Mouse (Mus musculus) embryonic facial prominence, embryonic 13.5 days (tissue): ENCODE measurements around the gene Ttc7. TPM values are rescaled to one million over a fixed set of nuclear protein-coding genes. Genes with fewer than 3 reads are reported as not detected.

Source experiments
- ATAC-seq: fragments of 200-750 bp; cut with Nextera tagmentation; 2 replicates; pipeline ENCODE4 v1.8.0; 2017; ENCODE audit warnings: low read depth; ENCODE audit not compliant: insufficient number of reproducible peaks, insufficient read depth, low FRiP score, low TSS enrichment
- H3K27ac ChIP-seq: fragments of 300-500 bp; sonication (generic); 2 replicates; pipeline ENCODE4 v1.5.1; 2015; ENCODE audit warnings: moderate library complexity, mild to moderate bottlenecking, inconsistent platforms
- H3K27me3 ChIP-seq: fragments of 300-500 bp; sonication (generic); 2 replicates; pipeline ENCODE4 v1.6.1; 2015; ENCODE audit warnings: mild to moderate bottlenecking, inconsistent platforms
- H3K36me3 ChIP-seq: fragments of 300-500 bp; sonication (generic); 2 replicates; pipeline ENCODE4 v1.6.1; 2015; ENCODE audit warnings: mild to moderate bottlenecking, inconsistent platforms
- H3K4me1 ChIP-seq: fragments of 300-500 bp; sonication (generic); 2 replicates; pipeline ENCODE4 v1.6.1; 2015; ENCODE audit warnings: inconsistent platforms
- H3K4me2 ChIP-seq: fragments of 300-500 bp; sonication (generic); 2 replicates; pipeline ENCODE4 v1.6.1; 2015; ENCODE audit warnings: moderate library complexity, mild to moderate bottlenecking, inconsistent platforms
- H3K4me3 ChIP-seq: fragments of 300-500 bp; sonication (generic); 2 replicates; pipeline ENCODE4 v1.5.1; 2015; ENCODE audit warnings: mild to moderate bottlenecking, inconsistent platforms
- H3K9ac ChIP-seq: fragments of 300-500 bp; sonication (generic); 2 replicates; pipeline ENCODE4 v1.6.1; 2015; ENCODE audit warnings: mild to moderate bottlenecking, inconsistent platforms
- H3K9me3 ChIP-seq: fragments of 300-500 bp; sonication (generic); 2 replicates; pipeline ENCODE4 v1.6.1; 2016; ENCODE audit warnings: inconsistent platforms
- WGBS: fragments of 180-500 bp; shearing (Covaris S2); methylation state at CpG from one replicate; pipeline ENCODE4 v1.1.7; 2015; ENCODE audit warnings: mixed read lengths; 5-methylcytosine and 5-hydroxymethylcytosine counted together
- polyA plus RNA-seq: library from polyadenylated mRNA; unstranded; fragments of >200 nt; fragmentation: Nextera tagmentation; extraction: Ambion mirVana; gene quantifications from 2 replicates; pipeline ENCODE4 v1.2.1, GENCODE M21; 2015

Ttc7 gene
- polyA plus RNA-seq, 1 experiment from 2014 or later: 7.2 TPM

DNA sequence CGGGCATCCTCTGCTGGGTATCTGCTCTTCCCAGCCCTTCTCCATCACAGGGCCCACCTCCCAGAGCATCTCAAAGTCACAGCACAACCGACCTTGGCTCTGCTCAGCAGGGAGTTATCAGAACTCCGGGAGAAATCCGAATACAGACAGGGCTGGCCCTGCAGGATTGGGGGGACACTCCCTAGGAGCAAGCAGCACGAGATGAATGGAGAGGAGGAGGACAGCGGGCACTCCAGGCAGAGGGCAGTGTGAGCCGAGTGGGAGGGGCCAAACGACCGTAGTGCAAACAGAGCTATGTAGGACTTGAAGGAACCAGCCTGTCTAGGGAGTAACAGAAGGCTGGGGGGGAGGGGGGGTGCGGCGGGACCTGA is 48.2 kb downstream of the Ttc7 start:
- H3K9ac ChIP-seq: peak overlapping the region; percentile 49; the same call in 1 of the 2 replicates

DNA sequence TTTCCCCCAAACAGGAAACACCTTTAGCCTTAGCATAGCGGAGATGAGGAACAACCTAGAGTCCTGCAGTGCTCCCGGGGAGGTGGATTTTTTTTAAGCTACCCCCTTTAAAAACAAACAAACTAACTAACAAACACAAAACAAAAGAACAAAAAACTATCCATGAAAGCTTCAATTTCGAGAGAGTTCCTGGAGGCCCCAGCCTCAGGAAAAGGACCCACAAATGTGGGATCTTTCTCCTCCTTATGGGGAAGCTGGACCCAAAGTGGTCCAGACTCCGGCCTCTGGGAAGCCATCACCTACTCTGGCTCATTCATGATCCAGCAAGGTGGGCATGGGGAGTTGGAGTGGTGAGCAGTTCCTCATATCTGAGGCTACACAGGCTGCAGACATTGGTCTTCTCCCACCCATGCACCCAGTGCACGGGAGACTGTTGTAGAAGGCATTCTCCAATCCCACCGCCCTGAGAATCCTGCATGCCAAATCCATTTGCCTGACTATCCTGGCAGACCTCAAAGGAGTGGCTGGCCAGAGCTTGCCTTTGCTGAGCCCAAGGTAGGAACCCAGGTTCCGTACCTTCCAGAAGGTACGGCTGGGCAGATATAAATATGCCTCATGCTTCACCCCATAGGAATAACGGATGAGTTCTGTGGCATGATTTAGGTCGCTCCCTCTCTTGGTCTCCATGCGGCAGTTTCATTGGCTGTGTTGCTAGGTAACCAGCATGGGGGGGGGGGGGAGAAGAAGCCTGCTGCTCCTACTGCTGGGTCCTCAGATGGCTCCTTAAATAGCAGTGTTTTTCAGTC is 48.9 kb downstream of the Ttc7 start:
- Histone ChIP-seq H3K27ac (0 out of 2 replicates have a peak overlapping the region, but pooled peaks have one; percentile 11), H3K27me3 (peaks cover 12% of the 10 kb centered on the region), H3K9me3 (no peaks in the 10 kb centered on the region), H3K4me2 (peak overlapping the region; percentile 45), H3K9ac (0 out of 2 replicates have a peak overlapping the region, but pooled peaks have one; percentile 49), H3K4me3 (no peak overlapping the region), H3K36me3 (0 out of 2 replicates have a peak, but pooled peaks cover 3% of the 10 kb centered on the region), H3K4me1 (peaks cover 64% of the 10 kb centered on the region)
- WGBS: 42% methylated on average over 11 of the region's 11 CpGs
- no peak for ATAC-seq

More for the DNA sequence above, 48.2 kb downstream of the Ttc7 start:
- Histone ChIP-seq H3K4me1 (peaks cover 64% of the 10 kb centered on the region), H3K27me3 (peaks cover 12% of the 10 kb centered on the region), H3K4me2 (peak overlapping the region; percentile 45), H3K27ac (peak overlapping the region; percentile 77), H3K4me3 (no peak overlapping the region), H3K9me3 (no peaks in the 10 kb centered on the region), H3K36me3 (0 out of 2 replicates have a peak, but pooled peaks cover 3% of the 10 kb centered on the region)
- WGBS: 3% methylated on average over 11 of the region's 11 CpGs
- ATAC-seq: no peak; the same call in 1 of the 2 replicates

DNA sequence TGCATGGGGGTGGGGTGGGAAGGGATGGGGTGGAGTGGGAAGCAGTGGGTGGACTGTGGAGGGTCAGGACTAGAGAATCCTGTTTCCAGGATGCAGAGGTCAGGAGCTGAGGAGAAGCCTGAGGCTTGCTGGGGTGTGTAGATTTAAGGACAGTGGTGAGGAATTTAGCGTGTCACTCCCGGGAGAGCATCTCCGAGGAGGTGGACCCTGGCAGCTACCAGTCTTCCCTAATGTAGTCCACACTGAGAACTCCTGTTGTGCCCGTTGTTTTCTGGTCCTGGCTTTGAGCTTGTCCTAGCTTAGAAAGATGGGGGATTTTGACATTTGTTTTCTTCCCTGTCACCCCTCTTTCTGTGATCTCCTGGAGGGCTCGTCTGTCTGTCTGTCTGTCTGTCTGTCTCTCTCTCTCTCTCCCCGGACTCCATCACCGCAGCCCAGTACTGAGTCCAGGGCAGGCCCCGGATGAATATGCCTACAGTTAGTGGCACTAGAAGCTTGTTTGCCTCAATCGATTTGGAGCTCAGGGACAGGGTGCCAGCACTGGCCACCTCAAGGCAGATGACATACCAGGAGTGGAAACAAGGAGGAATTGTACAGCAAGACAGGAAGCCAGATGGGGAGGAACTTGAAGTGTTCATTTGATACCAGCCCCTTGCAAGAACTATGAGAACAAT is 49.6 kb downstream of the Ttc7 start:
- no peak for ATAC-seq
- peaks cover 18% of the 10 kb centered on the region for H3K27me3 ChIP-seq
- H3K9me3 ChIP-seq: no peaks in the 10 kb centered on the region
- H3K9ac ChIP-seq: no peak overlapping the region
- H3K27ac ChIP-seq: no peak overlapping the region
- H3K36me3 ChIP-seq: 0 out of 2 replicates have a peak, but pooled peaks cover 3% of the 10 kb centered on the region
- H3K4me3 ChIP-seq: no peak overlapping the region
- peaks cover 60% of the 10 kb centered on the region for H3K4me1 ChIP-seq
- 56% methylated on average over 9 of the region's 9 CpGs for WGBS
- no peak overlapping the region for H3K4me2 ChIP-seq

DNA sequence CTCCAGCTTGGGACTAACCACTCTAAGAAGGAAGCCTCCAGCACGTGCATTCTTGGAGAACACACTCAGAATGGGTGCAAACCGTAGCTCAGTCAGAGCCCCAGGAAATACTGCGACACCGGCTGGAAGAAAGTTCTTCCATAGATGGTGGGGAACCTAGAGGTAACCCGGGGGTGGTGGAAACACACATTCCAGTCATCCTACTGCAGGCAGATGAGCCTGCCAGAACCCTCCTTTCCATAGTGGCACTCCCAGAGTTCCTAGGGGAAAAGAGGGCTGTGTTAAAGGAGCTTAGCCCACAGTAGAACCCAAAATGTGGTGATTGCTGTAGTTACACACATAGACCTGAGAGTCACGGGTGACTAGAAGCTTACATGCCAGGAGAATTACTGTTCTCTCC is 50.2 kb downstream of the Ttc7 start:
- H3K4me1 ChIP-seq: peaks cover 55% of the 10 kb centered on the region
- peaks cover 24% of the 10 kb centered on the region for H3K27me3 ChIP-seq
- no peaks in the 10 kb centered on the region for H3K9me3 ChIP-seq
- no peak overlapping the region for H3K4me2 ChIP-seq
- H3K36me3 ChIP-seq: 0 out of 2 replicates have a peak, but pooled peaks cover 3% of the 10 kb centered on the region
- WGBS: 81% methylated on average over 6 of the region's 6 CpGs
- no peak overlapping the region for H3K9ac ChIP-seq
- no peak for ATAC-seq
- H3K27ac ChIP-seq: no peak overlapping the region
- H3K4me3 ChIP-seq: no peak overlapping the region

DNA sequence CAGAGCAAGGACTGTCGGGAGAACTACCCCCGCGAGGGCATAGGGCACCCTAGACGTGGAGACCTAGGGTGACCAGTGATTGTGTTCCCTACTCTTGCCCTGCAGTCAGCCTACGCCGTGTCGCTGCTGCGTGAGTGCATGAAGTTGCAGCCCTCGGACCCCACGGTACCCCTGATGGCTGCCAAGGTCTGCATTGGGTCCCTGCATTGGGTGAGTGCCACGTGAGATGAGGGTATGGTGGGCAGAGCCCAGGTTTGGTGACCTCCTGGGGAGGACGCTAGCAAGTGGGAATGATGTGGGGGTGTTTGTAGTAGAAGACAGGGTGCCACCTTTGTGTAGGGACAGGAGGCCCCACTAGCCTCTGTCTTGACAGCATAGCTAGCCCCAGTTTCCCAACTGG is 51.5 kb downstream of the Ttc7 start:
- Histone ChIP-seq H3K9ac (no peak overlapping the region), H3K27me3 (peaks cover 24% of the 10 kb centered on the region), H3K27ac (no peak overlapping the region), H3K4me1 (peaks cover 49% of the 10 kb centered on the region), H3K4me2 (no peak overlapping the region), H3K36me3 (peaks cover 6% of the 10 kb centered on the region; the same call in 1 of the 2 replicates), H3K9me3 (no peaks in the 10 kb centered on the region), H3K4me3 (no peak overlapping the region)
- WGBS: 95% methylated on average over 12 of the region's 12 CpGs
- no peak for ATAC-seq

DNA sequence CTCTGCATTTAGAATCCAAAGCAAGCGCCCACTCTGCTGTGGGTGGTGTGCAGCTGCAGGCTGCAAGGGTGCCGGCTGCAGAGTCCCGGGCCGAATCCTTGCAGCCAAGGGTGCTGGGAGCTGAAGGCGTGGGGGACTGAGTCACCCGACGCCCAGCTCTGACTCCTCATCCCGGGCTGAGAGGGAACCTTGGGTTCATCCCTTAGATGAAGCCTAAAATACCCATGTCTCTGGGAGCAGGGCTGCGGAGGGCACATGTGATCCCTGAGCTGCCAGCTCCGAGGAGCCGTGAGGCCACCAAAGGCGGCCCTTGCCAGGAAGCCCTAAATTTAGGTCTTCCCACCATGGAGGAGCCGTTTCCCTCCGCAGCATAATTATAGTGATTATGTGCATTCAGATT is 52.5 kb downstream of the Ttc7 start:
- Histone ChIP-seq H3K27me3 (peaks cover 17% of the 10 kb centered on the region; the same call in 1 of the 2 replicates), H3K36me3 (peaks cover 4% of the 10 kb centered on the region; the same call in 1 of the 2 replicates), H3K27ac (no peak overlapping the region), H3K4me3 (no peak overlapping the region), H3K4me1 (peaks cover 44% of the 10 kb centered on the region), H3K9me3 (no peaks in the 10 kb centered on the region), H3K4me2 (no peak overlapping the region), H3K9ac (no peak overlapping the region)
- WGBS: 63% methylated on average over 14 of the region's 14 CpGs
- no peak for ATAC-seq

DNA sequence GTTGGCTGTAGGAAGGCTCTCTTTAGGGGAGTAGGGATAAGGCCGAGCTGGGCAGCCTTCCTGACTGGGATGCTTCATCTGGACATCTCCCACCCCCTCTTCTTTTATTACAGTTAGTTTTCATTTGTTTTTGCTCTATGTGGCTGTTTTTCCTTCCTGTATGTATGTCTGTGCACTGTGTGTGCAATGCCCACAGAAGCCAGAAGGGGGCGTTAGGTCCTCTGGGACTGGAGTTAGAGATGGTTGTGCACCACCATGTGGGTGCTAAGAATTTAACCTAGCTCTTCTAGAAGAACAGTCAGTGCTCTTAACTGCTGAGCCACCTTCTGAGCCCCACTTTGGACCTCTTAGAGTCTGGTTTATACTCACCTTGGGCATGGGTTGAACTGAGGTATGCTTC is 53.0 kb downstream of the Ttc7 start:
- no peak for ATAC-seq
- Histone ChIP-seq H3K4me3 (no peak overlapping the region), H3K27me3 (peaks cover 16% of the 10 kb centered on the region; the same call in 1 of the 2 replicates), H3K4me2 (no peak overlapping the region), H3K9ac (no peak overlapping the region), H3K4me1 (peaks cover 38% of the 10 kb centered on the region), H3K27ac (no peak overlapping the region), H3K9me3 (no peaks in the 10 kb centered on the region), H3K36me3 (peaks cover 4% of the 10 kb centered on the region; the same call in 1 of the 2 replicates)
- WGBS: 58% methylated on average over 2 of the region's 2 CpGs

DNA sequence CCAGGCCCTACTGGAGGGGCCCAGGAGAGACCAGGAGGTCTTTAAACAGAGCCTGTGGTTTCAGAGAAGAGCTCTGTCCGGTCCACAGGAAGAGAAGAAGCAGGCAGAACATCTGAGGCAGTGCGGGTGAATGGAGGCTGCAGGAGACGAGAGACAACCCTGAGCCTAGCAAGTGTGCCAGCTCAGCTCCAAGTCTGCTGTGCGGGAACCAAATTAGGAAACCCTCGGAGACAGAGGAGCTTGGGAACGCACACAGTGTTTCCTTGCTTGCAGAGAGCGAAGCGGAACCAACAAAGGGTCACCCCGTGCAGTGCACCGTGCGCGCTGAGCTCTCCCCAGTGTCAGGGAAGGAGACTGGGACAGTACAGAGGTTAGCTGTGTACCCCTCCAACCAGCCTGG is 54.2 kb downstream of the Ttc7 start:
- Histone ChIP-seq H3K36me3 (peaks cover 4% of the 10 kb centered on the region; the same call in 1 of the 2 replicates), H3K9ac (no peak overlapping the region), H3K27me3 (peaks cover 11% of the 10 kb centered on the region; the same call in 1 of the 2 replicates), H3K4me2 (no peak overlapping the region), H3K27ac (0 out of 2 replicates have a peak overlapping the region, but pooled peaks have one; percentile 44), H3K4me3 (no peak overlapping the region), H3K9me3 (no peaks in the 10 kb centered on the region), H3K4me1 (peaks cover 26% of the 10 kb centered on the region)
- no peak for ATAC-seq
- 80% methylated on average over 12 of the region's 12 CpGs for WGBS

DNA sequence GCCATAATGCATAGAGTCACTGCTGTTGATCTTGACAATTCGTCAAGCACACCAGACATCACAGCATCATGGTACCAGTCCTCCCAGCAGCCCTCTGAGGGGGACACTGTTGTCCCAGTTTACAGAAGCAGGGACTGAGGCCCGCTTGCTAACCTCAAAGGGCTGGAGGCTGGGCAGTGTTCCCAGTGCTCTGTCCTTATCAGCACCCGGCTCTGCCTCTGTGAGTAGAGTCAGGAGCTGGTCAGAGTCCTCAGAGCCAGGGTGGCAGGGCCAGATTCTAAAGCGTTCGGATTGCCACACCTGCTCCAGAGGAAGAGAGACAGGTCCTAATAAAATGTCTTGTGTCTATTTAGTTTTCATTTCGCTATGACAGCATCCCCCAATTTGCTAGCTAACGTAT is 55.0 kb downstream of the Ttc7 start:
- WGBS: 87% methylated on average over 7 of the region's 7 CpGs
- ATAC-seq: no peak
- no peak overlapping the region for H3K4me3 ChIP-seq

DNA sequence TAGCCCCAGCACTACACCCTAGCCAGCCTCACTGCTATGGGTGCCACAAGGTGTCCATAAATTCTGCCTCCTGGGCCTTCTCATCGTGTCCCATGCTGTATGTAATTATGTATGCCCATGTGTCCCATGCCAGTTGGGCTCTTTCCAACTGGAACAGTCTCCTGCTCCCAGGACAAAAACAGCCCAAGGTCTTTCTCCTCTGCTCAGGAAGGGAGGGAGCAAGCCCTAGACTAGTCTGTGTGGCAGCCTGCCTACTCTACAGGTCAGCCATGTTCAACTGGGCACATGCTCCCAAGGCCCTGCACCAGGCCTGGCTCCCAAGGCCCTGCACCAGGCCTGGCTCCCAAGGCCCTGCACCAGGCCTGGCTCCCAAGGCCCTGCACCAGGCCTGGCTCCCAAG is 56.4 kb downstream of the Ttc7 start:
- 73% methylated on average over 1 of the region's 1 CpGs for WGBS

More for the DNA sequence above, 55.0 kb downstream of the Ttc7 start:
- Histone ChIP-seq H3K4me1 (peaks cover 19% of the 10 kb centered on the region), H3K9me3 (no peaks in the 10 kb centered on the region), H3K4me2 (no peak overlapping the region), H3K27ac (no peak overlapping the region), H3K27me3 (peaks cover 11% of the 10 kb centered on the region; the same call in 1 of the 2 replicates), H3K9ac (no peak overlapping the region), H3K36me3 (peaks cover 4% of the 10 kb centered on the region; the same call in 1 of the 2 replicates)

DNA sequence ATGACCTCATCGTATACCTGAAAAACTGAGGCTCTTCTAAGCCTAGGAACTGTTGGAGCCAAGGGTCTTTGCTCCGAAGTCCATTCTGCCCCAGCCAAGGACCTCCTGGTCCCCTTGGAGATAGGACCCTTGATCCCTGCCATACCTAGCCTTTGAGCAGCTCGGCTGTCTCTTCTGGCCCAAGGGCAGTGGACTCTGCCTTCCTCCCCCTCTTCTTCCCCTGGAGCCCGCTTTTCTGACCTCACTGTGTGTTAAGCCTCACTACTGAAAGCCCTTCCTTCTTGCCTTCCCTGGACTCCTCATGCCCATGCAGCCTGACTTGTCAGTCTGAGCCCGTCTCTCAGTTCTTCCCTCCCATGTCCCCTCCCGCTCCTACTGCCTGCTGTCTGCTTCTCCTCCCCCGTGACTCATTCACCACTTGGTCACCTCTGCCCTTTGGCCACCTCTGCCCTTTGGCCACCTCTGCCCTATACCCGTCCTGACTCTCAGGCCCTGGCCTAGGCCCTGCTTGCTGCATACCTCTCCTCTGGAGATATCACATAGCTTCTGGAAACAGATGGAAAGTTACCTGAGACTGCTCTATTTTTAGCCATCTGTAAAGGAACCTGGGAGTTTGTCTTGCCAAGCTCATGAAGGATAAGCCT is 60.5 kb downstream of the Ttc7 start:
- Histone ChIP-seq H3K4me1 (peaks cover 14% of the 10 kb centered on the region), H3K27ac (no peak overlapping the region), H3K9me3 (no peaks in the 10 kb centered on the region), H3K4me2 (no peak overlapping the region), H3K4me3 (no peak overlapping the region), H3K36me3 (peaks cover 4% of the 10 kb centered on the region; the same call in 1 of the 2 replicates), H3K27me3 (no peaks in the 10 kb centered on the region), H3K9ac (no peak overlapping the region)
- no peak for ATAC-seq
- 57% methylated on average over 8 of the region's 8 CpGs for WGBS

More for the DNA sequence above, 56.4 kb downstream of the Ttc7 start:
- no peaks in the 10 kb centered on the region for H3K9me3 ChIP-seq
- H3K4me3 ChIP-seq: no peak overlapping the region
- peaks cover 11% of the 10 kb centered on the region; the same call in 1 of the 2 replicates for H3K27me3 ChIP-seq
- peaks cover 4% of the 10 kb centered on the region; the same call in 1 of the 2 replicates for H3K36me3 ChIP-seq
- peaks cover 19% of the 10 kb centered on the region for H3K4me1 ChIP-seq
- H3K9ac ChIP-seq: no peak overlapping the region
- H3K27ac ChIP-seq: no peak overlapping the region
- no peak overlapping the region for H3K4me2 ChIP-seq
- ATAC-seq: no peak
